Mouse (Mus musculus): ENCODE data around the gene Hes2. TPM values are rescaled to one million over a fixed set of nuclear protein-coding genes. Genes with fewer than 3 reads are reported as not detected.
A peak's percentile ranks its signal among the peaks of the same experiment; 100 is the strongest.

The Hes2 gene
- total RNA-seq (2017), result not detected in 2 replicates

DNA sequence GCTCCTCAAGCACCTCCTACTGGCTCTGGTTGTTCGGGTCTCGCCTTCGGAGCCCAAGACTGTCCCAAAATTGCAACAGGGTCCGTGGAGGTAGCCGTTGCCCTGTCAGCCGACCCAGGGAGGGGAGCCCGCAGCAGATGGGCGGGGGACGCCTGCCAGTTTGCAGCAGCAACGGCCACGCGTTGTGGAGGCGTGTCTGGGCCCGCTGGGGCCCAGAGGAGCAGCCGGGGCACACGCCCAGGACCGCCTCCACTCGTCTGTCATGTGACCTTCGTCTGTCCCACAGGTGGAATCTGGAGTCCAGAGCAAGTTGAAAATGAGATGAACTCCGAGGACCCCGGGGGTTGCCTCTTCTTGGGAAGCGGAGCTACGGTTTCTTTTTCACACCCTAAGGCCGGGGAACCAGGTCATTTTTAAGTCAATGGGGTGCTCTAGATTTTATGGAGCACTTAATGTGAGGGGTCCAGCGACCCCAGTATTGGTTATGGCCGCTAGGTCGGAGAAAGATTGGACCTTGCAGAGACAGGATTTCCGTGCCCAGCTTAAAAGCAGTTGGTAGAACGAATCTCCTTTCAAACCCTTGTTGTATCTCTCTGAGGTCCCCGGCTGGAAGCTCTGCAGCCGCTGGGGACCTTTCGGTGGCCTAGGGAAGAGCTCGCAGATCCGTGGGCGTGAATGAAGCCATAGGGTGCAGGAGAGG is at the start of gene Hes2:
Hes2 (plus strand) TSS at position 283 of the 700 bp plus-strand sequence.
- ATAC-seq (replicated peaks in 1 of 2; ENCODE audit: insufficient read depth in 1 of 2, low FRiP score in 2 of 2, low TSS enrichment in 1 of 2, low read depth in 1 of 2, poor library complexity in 2 of 2, severe bottlenecking in 2 of 2), result 0 out of 4 replicates have a peak, but pooled peaks have one; percentile 3 to 6

DNA sequence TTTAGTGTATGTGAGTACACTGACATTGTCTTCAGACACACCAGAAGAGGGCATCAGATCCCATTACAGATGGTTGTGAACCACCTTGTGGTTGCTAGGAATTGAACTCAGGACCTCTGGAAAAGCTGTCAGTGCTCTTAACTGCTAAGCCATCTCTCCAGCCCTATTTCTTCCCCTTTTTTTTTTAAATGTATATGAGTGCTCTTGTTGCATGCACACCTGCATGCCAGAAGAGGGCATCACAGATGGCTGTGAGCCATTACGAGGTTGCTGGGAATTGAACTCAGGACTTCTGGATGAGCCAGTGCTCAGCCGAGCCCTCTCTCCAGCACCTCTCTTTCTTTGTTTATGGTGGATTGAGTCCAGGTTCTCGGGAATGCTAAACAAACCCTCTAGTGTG is 49.2 kb upstream of the Hes2 start:
- no peak for ATAC-seq (replicated peaks in 1 of 2; ENCODE audit: insufficient read depth in 1 of 2, low FRiP score in 2 of 2, low TSS enrichment in 1 of 2, low read depth in 1 of 2, poor library complexity in 2 of 2, severe bottlenecking in 2 of 2)

DNA sequence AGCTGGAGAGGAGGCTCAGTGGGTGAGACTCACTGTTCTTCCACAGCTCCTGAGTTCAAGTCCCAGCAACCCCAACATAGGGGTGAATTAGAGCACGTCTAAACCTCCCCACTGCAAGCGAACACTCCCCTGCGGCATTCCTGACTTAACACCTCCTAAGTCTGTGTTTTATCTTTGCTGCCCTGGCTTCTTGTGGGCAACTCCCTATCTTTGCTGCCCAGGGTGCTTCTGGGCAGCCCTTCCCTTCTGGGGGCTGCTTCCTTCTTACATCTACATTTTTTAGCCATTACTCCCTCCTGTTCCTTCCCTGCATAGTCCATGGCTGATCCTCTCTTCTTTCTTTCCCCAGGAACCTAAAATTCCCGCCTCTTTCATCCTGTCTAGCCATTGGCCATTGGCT is 48.0 kb upstream of the Hes2 start:
- no peak for ATAC-seq (replicated peaks in 1 of 2; ENCODE audit: insufficient read depth in 1 of 2, low FRiP score in 2 of 2, low TSS enrichment in 1 of 2, low read depth in 1 of 2, poor library complexity in 2 of 2, severe bottlenecking in 2 of 2)

DNA sequence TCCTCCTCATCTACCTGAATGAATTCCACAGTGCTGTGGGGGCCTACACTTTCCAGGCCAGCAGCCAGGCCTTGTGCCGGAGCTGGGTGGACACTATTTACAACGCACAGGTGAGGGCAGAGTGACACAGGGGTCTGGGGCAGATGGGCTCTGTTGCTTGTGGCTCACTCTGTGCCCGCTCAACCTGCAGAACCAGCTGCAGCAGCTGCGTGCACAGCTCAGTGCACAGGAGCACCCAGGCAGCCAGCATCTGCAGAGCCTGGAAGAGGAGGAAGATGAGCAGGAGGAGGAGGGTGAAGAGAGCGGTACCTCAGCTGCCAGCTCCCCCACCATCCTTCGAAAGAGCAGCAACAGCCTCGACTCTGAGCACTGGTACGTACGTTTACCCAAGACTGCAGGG is 46.3 kb upstream of the Hes2 start:
- no peak for ATAC-seq (replicated peaks in 1 of 2; ENCODE audit: insufficient read depth in 1 of 2, low FRiP score in 2 of 2, low TSS enrichment in 1 of 2, low read depth in 1 of 2, poor library complexity in 2 of 2, severe bottlenecking in 2 of 2)

DNA sequence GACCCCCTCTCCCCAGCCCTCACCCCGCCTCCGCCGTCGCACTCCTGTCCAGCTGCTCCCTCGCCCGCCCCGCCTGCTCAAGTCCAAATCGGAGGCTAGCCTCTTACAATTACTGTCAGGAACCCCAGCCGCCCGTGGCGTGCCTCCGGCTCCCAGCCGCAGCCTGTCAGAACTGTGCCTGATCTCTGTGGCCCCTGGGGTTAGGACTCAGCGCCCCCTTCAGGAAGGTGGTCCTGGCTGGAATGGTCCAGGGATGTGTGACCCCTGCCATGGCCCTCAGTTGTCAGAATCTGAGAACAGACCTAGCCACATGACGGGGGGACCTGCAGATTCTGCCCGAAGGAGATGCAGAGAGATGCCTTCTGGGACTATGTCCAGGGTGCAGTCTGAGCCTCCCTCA is 44.6 kb upstream of the Hes2 start:
- no peak for ATAC-seq (replicated peaks in 1 of 2; ENCODE audit: insufficient read depth in 1 of 2, low FRiP score in 2 of 2, low TSS enrichment in 1 of 2, low read depth in 1 of 2, poor library complexity in 2 of 2, severe bottlenecking in 2 of 2)

DNA sequence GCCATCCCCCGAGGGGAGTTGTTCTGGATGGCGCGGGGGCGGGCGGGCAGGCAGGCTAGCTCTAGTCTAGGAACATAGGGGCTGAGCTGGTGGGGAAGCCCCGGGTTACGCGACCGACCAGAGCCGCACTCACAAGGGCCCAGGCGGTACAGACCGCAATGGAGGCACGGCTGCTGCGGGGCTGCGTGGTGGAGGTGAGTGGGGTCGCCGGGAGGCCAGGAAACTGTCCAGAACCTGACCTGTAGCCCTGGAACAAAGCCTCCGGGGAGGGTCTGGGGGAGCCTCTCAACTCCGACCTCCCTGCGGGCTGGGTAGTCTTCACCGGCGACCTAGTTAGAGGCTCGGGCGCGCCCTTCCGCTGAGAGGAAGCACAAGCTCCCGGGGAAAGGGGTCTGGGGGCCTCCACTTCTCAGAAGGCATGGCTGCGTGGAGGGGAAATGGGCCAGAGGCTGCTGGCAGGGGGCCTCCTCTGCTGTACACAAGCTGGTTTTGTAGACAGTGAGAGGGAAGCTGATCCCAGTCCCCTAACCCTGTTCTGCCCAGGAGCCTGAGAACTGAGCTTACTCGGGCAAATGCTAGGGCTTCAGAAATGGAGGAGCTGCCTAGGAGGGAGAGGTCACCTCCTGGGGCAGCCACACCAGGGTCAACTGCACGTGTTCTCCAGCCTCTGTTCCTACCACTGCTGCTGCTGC is 42.6 kb upstream of the Hes2 start, which contains the start of gene Tnfrsf25:
Tnfrsf25 (plus strand) TSS at position 14 of the 692 bp plus-strand sequence.
- peak; percentile 52 to 61; a peak in 2 of 4 replicates for ATAC-seq (replicated peaks in 1 of 2; ENCODE audit: insufficient read depth in 1 of 2, low FRiP score in 2 of 2, low TSS enrichment in 1 of 2, low read depth in 1 of 2, poor library complexity in 2 of 2, severe bottlenecking in 2 of 2)

DNA sequence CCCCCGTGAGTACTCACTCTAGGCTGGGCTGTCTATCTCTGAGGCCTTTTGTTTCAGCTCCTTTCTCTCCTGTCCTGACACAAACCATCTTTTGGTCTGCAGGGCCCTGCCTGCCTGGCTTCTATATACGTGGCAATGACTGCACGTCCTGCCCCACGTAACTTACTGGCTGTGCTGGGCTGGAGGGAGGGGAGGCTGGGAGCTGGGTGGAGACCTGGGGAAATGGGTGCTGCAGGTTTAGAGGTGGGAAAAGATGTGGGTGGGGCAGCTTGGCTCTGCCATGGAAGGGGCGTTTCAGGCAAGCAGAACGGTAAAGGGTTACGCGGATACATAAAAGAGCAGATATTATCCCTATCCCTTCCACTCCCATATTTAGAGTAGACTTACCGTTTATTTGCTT is 41.1 kb upstream of the Hes2 start:
- no peak for ATAC-seq (replicated peaks in 1 of 2; ENCODE audit: insufficient read depth in 1 of 2, low FRiP score in 2 of 2, low TSS enrichment in 1 of 2, low read depth in 1 of 2, poor library complexity in 2 of 2, severe bottlenecking in 2 of 2)

DNA sequence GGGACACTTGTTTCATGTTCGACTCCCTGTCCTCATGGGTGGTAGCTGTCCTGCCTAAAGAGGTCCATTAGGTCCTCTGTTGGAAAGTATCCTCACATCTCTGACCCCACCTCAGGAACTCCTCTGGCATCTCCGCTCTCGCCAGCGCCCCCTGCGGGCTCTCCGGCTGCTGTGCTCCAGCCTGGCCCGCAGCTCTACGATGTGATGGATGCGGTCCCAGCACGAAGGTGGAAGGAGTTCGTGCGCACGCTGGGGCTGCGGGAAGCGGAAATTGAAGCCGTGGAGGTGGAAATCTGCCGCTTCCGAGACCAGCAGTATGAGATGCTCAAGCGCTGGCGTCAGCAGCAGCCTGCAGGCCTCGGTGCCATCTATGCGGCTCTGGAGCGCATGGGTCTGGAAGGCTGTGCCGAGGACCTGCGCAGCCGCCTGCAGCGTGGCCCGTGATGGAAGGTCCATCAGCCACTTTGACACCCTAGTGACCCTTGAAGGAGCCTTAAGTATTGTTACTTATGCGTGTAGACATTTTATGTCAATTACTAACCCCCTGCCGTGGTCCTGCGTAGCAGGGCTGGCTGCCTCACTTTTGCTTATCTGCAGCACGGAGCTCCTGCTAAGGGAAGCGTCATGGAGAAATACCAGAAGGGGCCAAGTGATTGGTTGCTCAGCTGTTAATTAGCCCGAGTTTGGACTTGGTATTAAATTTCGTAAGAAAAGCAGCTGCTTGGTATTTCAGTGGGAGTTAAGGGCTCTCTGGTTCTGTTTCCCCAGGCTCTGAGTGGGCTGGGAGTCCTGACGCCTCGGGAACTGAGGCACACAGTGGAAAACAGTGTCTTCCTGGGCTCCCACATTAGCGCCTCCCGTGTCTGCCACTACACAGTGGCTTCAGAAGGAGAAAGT is 39.0 kb upstream of the Hes2 start:
- ATAC-seq (replicated peaks in 1 of 2; ENCODE audit: insufficient read depth in 1 of 2, low FRiP score in 2 of 2, low TSS enrichment in 1 of 2, low read depth in 1 of 2, poor library complexity in 2 of 2, severe bottlenecking in 2 of 2), result no peak

DNA sequence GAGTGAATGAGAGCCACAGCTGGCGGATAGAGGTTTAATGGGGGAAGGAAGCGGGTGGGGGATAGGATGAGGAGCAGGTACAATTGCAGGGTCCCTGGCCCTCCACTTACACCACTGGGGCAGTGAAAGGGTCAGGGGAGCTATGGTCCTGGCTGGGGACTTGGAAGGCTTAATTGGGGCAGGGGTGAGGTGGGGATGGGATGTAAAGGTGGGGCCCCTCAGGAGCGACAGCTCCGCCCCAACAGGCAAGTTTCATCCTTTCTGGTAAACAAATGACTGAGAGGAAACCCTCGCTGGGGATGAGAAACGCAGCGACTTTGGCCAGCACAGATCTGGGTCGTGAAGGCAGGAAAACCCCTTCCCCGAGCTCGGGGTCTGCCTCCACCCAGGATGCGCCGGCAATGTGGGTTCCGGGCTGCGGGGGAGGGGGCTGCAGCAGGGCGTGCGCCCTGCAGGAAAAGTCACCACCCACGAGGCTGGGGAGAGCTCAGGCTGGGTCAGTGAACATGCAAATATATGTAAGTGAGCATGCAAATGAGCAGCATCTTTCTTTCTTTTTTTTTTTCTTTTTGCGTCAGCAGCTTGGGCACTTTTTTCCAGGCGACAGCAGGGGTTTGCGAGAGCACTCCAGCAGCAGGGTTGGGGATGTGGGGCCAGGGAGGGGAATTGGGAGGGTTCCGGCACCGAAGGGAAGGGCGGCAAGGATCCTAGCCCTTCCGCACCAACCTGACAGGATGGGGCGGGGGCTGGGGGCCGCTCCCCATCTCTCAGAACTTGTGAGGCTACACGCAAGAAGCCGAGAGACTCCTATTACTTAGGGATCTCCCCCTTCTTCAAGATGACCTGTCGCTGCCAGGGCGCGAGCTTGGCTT is 38.1 kb upstream of the Hes2 start:
- no peak for ATAC-seq (replicated peaks in 1 of 2; ENCODE audit: insufficient read depth in 1 of 2, low FRiP score in 2 of 2, low TSS enrichment in 1 of 2, low read depth in 1 of 2, poor library complexity in 2 of 2, severe bottlenecking in 2 of 2)

DNA sequence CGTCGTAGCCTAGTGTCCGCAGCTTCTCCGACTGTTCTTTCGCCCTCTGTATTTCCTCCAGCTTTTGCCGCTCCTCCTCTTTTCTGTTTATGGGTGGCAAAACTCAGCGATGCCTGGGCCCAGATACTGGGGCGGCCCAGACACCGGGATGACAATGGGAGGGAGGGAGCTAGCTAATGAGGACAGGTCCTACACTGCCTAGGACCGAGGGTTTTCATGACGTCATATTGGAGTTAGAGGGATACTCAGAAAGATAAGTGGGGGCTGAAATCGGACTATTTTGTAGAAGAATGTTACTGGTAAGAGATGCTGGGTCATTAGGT is 37.5 kb upstream of the Hes2 start:
- no peak for ATAC-seq (replicated peaks in 1 of 2; ENCODE audit: insufficient read depth in 1 of 2, low FRiP score in 2 of 2, low TSS enrichment in 1 of 2, low read depth in 1 of 2, poor library complexity in 2 of 2, severe bottlenecking in 2 of 2)

DNA sequence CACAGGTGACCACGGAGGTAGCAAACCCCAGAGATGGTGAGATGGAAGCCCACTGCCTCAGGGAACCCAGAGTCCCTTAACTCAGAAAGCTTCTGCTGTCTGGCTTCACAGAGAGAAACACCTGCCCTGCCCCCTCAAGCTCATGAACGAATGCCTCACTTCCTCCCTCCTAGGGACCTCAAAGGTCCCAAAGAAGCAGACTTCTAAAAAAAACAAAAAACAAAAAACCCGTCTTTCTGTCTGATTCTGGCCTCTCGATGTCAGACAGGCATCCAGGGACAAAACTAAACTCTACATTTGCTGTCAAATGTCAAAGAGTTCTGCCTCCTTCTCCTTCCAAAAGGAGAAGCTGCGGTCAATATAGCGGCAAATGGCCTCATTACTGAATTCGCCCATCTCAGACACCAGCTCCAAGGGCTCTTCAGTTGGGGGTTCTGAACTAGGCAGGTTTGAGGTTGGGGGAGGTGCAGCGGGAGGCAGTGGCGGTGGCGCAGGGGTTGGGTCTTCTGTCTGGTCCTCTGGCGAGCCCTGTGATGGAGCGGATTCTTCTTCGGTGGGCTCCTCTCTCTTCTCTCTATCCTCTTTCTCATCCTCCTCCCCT is 34.2 kb upstream of the Hes2 start:
- peak; percentile 33 to 48 for ATAC-seq (replicated peaks in 1 of 2; ENCODE audit: insufficient read depth in 1 of 2, low FRiP score in 2 of 2, low TSS enrichment in 1 of 2, low read depth in 1 of 2, poor library complexity in 2 of 2, severe bottlenecking in 2 of 2)

DNA sequence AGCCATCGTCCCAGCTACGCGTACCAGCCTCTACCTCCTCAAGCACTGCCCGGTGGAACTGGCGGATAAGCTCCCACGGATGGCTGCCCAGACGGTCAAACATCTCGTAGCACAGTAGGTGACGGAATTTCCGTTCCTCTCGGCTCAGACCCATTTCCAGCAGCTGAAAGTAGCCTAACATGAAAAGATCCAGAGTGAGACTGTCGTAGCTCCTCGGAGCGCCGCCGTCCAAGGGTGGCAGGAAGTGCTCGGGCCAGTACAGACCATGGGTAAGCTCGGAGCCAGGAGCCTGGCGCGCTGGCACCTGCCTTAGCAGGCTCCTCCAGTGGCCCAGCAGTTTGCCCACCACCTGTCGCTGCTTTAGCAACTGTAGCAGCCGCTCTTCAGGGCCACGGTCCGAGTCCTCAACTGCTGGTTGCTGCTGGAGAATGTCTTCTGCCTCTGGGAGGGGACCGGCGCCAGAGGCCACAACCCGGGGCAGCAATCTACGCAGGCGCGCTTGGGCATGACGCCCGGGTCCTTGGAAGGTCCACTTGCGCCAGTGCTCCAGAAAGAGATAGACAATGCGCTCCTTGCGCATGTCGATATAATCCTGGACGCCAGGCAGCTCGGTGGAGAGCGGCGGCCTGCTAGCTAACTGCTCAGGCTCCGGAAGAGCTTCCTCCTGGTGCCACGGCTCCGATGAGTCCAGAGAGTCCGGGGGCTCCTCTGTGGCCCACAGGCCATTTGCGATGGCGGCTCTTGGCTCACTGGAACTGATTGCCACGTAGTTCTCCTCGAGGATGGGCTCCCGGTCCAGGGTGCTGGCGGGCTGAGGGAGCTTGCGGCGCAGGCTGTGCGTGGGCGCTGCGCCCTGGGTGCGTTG is 33.3 kb upstream of the Hes2 start:
- peak in 1 of 2 experiments; percentile 6; a peak in 1 of 4 replicates for ATAC-seq (replicated peaks in 1 of 2; ENCODE audit: insufficient read depth in 1 of 2, low FRiP score in 2 of 2, low TSS enrichment in 1 of 2, low read depth in 1 of 2, poor library complexity in 2 of 2, severe bottlenecking in 2 of 2)

DNA sequence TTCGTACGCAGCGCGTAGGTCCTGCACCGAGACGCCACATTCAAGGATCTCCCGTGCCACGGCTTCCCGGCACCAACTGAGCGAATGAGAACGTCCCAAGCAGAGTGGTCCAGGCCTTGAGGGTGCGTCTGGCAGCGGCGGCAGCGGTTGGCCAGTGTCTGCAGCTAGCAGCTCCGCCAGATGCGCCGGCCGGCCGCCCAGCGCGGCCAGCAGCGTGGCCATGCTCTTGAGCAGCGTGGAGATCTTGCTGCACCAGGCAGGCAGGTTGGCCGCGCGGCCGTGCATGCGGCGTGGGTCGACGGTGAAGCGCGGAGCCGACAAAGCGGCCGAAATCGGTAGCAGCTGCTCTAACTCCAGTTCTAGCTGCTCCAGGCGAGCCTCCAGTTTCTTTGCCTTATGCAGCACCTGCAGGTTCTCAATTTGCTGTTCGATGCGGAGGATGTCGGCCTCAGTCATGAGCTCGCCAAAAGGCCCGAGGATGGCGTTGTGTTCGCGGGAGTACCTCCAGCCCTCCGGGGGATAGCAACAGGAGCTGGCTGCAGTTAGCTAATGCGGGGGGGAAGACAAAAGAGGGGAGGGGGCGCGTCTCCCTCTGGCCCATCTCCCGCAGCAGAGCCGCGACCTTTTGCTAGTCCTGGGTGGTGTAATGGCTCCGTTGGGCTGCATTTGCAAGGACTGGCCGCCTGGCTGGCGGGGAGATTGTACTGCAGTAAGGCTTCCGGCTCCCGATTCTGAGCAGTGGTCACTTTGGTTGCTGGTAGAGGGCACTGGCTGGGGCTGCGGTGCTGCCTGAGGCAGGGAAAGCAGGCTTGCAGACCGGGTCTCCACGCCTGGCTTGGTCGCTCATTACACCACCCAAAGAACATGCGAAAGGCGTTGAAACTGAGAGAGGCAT is 32.4 kb upstream of the Hes2 start:
- ATAC-seq (replicated peaks in 1 of 2; ENCODE audit: insufficient read depth in 1 of 2, low FRiP score in 2 of 2, low TSS enrichment in 1 of 2, low read depth in 1 of 2, poor library complexity in 2 of 2, severe bottlenecking in 2 of 2), result no peak

DNA sequence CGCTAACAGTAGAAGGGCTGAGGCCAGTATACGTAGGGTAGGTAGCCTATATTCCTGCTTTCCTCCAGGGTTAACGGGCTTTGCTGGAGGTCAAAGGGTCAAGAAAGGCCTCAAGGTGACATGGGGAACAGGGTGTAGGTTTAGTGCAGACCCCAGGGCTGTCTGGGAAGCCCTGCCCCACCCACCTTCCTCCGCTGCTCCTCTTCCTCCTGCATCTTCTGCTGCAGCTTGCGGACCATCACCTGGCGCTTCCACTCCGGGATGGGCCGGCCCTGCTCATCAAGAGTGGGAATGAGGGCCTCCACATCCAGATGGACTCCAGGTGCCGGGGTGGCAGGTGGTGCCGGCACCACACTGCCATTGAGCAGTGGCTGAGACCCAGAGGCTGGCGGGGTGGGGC is 30.8 kb upstream of the Hes2 start:
- ATAC-seq (replicated peaks in 1 of 2; ENCODE audit: insufficient read depth in 1 of 2, low FRiP score in 2 of 2, low TSS enrichment in 1 of 2, low read depth in 1 of 2, poor library complexity in 2 of 2, severe bottlenecking in 2 of 2), result no peak

DNA sequence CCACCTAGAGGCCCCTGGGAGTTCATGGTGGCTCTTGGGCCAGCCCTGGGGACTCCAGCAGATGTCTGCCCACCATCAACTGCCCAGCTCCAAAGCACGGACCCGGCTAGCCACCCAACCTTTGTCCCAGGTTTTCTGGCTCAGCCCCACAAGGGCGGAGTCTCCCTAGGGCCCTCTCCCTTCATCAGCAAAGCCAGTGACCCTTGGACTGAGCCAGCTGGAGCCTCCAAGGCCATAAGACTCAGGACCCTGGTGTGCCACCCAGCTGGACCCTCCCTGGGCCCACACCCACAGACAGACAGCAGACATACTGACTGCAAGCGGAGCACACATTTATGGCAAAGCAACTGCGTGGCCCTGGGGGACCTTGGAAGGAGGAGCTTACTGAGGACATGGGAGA is 29.9 kb upstream of the Hes2 start:
- ATAC-seq (replicated peaks in 1 of 2; ENCODE audit: insufficient read depth in 1 of 2, low FRiP score in 2 of 2, low TSS enrichment in 1 of 2, low read depth in 1 of 2, poor library complexity in 2 of 2, severe bottlenecking in 2 of 2), result no peak
